Mouse (Mus musculus) stomach, postnatal 0 days (tissue): ENCODE data around the gene Smg9.

Experiments used
- CTCF ChIP-seq: IDR thresholded peaks from 2 replicates; pipeline ENCODE4 v1.5.1; 2016; ENCODE audit warnings: antibody characterized with exemption, low read depth, mild to moderate bottlenecking, moderate library complexity
- EP300 ChIP-seq: optimal IDR thresholded peaks from 2 replicates; pipeline ENCODE3; 2016; ENCODE audit warnings: antibody characterized with exemption

GRCm38 (mm10) chr7:24361001-24361400 is 38.4 kb upstream of the Smg9 start:
- TF ChIP-seq EP300 (no peak), CTCF (peak; percentile 46)
